Mouse (Mus musculus) lung, adult 2 months (tissue): Measurements from ENCODE around the gene Cept1.

Experiments
- CTCF ChIP-seq: fragments of 200-500 bp; IDR thresholded peaks from 2 replicates; pipeline ENCODE4 v1.5.1; 2011; ENCODE audit warnings: mild to moderate bottlenecking, low read length, control low read depth; ENCODE audit not compliant: insufficient read depth
- POLR2A ChIP-seq: fragments of 200-500 bp; IDR thresholded peaks from 2 replicates; pipeline ENCODE4 v1.6.1; 2011; ENCODE audit warnings: low read depth, mild to moderate bottlenecking, control low read depth, low read length, borderline replicate concordance; ENCODE audit errors: extremely low read depth

DNA sequence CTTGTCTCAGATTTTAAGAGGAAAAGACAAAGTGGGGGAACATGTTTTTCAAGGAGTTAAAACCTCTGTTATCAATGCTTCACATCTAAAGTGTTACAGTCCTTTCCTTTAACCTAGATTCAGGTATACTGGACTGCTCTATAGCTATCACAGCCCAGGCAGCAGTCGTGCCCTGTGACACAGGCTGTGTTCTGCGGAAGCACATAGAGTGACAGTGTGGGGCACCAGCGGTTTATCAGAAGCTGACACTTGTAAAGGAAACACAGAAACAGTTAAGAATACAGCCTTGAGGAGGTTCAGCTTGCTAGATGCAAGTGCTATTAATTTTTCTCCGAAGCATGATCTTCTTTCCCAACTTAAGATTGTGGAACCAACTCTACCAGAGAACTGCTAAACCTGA, 95.0 kb downstream of the Cept1 start:
- TF ChIP-seq POLR2A (no peak), CTCF (no peak)
